Mouse (Mus musculus) cortical plate, adult 2 months (tissue): ENCODE results near the gene Cdt1.

Source experiments
- CTCF ChIP-seq: fragments of 200-500 bp; IDR thresholded peaks from 2 replicates; pipeline ENCODE4 v1.5.1; 2011; ENCODE audit warnings: mild to moderate bottlenecking, control low read depth, low read length; ENCODE audit not compliant: insufficient read depth; ENCODE audit errors: extremely low read depth
- POLR2A ChIP-seq: fragments of 200-500 bp; IDR thresholded peaks from 2 replicates; pipeline ENCODE4 v1.6.1; 2011; ENCODE audit warnings: mild to moderate bottlenecking, low read length, control low read depth; ENCODE audit not compliant: insufficient read depth; ENCODE audit errors: extremely low read depth

GRCm38 (mm10) chr8:122558671-122559349 lies 9.0 kb upstream of the Cdt1 start:
- no peak for TF ChIP-seq CTCF
- TF ChIP-seq POLR2A: no peak
